Mouse (Mus musculus): ENCODE results near the gene Htra2.
A peak's percentile ranks its signal among the peaks of the same experiment; 100 is the strongest.

Htra2 gene

DNA sequence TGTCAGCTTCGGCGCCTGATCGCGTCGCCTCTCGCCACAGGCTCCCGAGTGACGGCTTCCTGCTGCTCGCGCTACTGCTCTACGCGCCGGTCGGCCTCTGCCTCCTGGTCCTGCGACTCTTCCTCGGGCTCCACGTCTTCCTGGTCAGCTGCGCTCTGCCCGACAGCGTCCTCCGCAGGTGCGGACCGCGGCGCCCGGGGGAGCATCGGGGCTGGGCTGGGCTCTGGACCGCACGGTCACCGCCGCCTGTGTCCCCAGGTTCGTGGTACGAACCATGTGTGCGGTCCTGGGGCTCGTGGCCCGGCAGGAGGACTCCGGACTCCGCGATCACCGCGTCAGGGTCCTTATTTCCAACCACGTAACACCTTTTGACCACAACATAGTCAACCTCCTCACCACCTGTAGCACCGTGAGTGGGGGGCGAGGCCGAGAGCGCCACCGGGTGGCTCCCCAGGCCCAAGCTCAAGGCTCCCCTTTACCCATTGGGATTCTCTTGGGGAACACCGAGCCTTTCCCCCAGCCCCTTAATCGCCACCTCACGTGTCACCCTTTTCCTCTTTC, at the start of gene Htra2:
TSS of gene Htra2 (minus strand) at position 403 of the 561 bp plus-strand sequence.
- no peak for DNase-seq (ENCODE audit: low spot score)

DNA sequence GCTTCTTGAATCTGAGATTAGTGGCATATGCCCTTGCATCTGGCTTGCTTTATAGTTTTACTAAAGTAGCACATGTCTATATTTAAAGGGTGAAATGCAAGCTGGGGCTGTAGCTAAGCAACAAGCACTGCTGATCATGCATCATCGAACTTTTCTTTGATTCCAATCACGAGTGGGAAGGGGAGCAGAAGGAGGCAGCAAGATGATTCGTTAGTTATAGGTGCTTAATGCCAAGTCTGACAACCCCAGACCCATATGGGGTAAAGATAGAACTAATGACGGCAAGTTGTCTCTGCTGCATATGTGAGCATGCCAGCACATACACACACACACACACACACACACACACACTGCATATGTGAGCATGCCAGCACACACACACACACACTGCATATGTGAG, 49.1 kb upstream of the Htra2 start:
- DNase-seq (ENCODE audit: low spot score), result no peak

DNA sequence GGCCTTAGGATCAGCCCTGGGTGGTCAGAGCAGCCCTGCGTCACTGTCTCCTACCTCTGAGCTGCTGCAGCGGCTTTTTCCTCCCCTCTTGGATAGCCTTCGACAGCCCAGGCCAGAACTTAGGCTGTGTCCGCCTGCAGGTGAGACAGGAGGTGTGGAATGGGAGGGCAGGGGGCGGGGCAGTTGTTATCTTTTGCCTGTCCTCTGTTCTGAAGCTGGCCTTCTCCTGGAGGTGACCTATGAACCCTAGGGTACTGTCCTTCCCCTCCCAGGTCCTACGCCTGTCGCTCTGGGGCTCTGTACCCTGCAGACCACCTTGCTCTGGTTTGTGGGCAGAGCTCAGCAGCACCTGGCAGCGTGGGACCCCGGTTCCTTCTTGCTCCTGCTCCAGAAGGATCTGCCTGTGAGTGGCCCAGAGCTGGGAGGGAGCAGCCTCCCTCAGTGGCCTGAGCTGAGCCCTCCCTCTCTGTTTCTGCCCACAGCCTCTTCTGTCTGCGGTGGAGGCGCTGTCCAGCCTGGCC, 48.1 kb upstream of the Htra2 start:
- no peak for DNase-seq (ENCODE audit: low spot score)

DNA sequence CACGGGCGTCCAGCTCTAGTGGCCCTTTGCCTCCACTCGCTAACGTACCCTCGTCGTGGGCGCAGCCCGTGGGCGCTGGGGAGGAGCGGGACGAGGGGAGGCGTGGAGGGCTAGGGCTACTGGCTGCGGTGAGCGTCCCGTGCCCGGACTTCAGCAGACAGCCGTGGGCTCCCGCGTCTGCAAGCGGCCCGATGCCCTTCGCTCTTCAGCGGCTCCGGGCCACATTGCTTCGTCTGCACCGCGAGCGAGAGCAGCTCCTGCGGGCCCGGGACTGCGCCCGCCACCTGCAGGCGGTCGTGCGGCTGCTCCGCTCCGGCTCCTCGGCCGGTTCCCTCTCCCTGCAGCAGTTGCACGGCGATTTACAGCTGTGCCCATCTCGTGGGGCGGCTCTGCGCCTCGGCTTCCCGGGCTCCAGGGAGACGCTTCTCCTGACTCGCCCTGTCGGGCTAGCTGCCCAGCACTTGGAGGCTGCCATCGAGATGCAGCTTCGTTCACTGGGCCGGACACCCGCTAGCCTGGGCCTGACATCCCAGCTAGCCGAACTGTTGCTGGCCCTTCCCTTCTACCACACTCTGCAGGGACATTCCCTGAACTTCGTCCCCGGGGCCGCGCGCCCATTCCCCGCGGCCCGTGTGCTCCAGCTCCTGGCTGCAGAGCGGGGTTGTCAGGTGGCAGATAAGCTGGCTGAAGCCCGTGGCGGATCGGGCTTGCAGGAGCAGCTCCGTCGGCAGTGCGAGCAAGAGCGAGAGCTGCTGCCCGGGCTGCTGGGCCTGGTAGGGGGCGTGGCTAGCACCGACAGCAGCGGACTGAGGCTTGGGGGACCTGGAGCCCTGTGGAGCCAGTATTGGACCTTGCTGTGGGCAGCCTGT, 46.8 kb upstream of the Htra2 start:
- DNase-seq (ENCODE audit: low spot score), result no peak

DNA sequence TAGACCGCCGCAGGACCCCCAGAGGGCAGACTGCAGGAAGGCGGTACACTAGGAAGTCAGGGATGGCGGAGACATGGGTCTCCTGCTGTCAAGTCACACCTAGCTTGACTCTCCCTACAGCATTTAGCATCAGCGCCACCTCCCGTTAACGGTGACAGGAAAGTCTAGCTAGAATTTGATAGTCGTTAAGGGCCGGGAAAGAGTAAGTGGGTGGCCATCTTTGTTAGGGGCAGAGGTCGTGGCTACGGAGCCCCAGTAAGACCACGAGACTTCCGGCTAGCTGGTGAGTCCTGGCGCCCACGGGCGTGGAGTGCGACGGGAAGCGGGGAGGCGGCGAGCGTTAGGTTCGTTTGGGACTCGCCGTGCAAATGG, 46.2 kb upstream of the Htra2 start, which contains the start of the genes Ccdc142 and Gm42688:
TSS of gene Ccdc142 (plus strand) at position 286 of the 372 bp plus-strand sequence.
TSS of gene Gm42688 (plus strand) at position 302 of the 372 bp plus-strand sequence.
- DNase-seq (ENCODE audit: low spot score), result peak; percentile 82

DNA sequence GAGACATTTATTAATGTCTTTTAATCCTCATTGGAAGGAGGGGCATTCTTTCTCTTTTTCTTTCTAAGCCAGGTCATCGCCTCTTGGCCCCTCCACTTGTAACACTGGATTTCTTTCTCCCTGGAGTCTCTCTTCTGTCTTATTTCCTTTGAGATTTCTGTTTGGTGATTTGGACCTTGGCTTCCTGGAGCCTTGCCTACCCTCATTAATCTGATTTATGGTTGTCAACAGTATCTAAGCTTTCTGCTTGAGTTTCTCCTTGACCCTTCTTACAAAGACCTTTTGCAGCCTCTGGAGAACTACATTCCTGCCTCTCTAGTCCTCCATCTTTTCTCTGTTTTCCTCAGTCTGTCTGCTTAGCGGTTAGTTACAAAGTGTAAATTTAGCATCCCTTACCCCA, 43.3 kb upstream of the Htra2 start:
- DNase-seq (ENCODE audit: low spot score), result no peak

DNA sequence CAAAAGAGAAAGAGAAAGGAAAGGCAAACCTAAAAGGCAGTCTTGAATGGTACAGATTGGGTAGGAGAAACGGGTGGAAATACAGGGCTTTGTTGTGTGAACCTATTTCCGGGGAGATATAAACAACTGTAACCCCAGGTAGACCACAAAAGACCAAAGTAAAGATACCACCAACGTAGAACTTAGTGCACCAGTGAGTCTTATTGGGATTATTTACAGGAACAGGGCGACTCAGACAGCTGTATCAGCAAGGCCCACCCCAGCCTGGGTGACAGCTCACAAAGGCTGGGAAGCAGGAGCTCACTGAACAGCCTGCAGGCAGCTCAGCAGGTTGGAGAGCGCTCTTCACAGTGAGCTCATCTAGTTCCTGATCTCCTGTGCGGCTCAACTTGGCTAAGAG, 40.9 kb upstream of the Htra2 start:
- no peak for DNase-seq (ENCODE audit: low spot score)

DNA sequence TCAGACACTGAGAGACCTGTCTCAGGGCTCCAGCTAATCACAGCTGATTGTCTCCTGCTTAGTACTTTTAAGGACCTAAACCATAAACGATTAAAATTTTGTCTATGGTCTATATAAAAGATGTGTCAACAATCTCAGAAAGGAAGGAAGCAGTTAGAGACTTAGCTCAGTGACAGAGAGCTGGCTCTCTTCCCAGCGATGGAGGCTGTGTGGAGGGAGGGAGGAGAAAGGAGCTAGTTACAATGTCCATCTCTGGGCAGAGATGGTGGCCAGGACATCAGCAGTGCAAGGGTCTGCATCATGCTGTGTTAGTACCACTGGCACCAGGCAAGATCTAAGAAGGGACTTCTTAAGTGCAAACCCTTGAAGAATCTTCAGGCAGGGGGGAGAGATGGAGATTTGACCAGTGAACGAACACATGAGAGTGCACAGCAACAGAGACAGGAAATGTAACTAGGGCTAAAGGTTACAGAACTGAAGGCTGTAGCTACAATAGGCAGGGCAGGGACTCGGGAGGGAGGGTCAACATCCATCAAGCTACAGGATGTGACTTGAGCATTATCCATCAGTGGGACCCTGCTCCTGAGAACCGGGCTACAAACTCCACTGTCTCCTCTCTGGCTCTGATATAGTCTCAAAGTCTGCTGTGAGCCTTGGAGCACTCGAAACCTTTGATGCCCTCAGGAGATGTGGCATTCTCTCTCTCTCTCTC, 37.5 kb upstream of the Htra2 start:
- DNase-seq (ENCODE audit: low spot score), result no peak

DNA sequence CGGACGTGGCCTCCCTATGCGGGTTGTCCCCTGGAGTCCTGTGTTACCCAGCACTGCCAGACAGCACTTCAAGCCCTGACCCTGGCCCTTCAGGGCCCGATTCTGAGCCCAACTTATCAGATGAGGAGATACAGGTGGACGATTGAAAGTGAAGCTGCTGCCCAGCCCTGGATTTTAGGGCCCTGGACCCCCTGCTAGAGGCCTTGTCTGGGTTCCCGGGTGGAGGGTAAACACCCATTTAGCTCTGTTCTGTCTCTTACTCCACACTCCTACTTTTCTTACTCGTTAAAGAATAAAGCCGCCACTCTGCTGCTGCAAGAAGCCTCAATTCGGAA, 32.8 kb upstream of the Htra2 start:
- no peak for DNase-seq (ENCODE audit: low spot score)

DNA sequence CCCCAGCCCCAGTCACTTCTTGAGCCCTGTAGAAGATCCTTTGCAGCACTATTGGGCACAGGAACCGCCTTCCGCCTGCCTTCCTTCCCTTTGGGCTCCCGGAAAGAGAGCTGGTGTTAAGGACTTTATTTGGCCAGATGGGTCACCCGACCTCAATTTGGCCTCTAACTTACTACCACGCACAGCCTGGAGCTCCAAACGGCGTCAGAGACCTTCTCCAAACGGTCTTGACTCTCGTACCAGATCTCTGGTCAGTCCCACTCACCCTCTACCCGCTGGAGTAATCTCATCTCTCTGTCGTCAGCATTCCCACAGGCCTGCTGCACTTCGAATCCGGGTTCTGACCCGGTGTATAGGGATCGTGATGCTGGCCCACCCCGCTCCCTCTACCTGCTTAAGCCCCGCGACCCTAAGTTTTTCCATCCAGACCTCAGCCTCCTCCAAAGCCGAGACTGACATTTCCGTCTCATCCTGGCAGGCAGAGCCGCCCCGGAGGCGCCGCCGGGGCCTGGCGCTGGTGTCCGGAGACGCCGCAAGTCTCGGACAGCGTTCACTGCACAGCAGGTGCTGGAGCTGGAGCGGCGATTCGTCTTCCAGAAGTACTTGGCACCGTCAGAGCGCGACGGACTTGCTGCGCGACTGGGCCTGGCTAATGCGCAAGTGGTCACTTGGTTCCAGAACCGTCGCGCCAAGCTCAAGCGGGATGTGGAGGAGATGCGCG, 32.3 kb upstream of the Htra2 start:
- no peak for DNase-seq (ENCODE audit: low spot score)

DNA sequence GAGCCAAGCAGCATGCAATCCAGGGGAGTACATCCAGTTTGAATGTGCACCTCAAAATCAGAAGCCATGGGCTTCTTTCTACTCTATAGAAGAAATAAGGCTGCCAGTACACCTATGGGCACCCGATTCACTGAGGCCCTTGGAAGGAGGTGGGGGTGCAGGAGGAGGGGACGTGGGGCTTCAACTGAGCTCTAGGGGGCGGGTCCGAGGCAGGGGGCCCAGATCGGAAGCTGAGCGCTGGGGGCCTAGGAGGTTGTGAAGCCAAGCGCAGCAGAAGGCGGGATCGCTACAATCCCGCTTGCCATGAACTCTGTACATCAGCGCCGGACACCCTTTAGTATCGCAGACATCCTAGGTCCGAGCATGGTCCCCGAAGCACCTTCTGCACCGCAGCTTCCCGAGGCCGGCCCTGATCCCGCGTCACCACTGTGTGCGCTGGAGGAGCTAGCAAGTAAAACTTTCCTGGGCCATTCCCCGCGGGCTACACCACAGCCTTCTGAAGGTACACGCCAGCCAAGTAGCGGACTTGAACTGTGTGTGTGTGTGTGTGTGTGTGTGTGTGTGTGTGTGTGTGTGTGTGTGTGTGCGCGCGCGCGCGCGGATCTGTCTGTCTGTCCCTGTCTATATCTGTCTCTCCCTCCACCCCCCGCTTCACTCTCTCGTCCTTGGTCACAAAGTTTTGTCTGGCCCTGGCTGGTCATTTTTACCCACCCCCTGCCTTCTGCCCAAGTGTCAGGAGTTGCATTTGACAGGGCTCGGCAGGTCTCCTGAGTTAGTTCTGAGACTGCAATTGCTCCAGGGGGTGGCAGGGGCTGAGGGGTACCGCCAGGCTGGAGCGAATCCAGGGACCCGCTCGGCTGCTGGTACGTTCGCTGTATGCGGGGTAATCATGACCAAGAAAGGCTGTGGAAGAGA, 31.3 kb upstream of the Htra2 start, which contains the start of gene Lbx2:
TSS of gene Lbx2 (plus strand) at position 247 of the 915 bp plus-strand sequence.
- no peak for DNase-seq (ENCODE audit: low spot score)

DNA sequence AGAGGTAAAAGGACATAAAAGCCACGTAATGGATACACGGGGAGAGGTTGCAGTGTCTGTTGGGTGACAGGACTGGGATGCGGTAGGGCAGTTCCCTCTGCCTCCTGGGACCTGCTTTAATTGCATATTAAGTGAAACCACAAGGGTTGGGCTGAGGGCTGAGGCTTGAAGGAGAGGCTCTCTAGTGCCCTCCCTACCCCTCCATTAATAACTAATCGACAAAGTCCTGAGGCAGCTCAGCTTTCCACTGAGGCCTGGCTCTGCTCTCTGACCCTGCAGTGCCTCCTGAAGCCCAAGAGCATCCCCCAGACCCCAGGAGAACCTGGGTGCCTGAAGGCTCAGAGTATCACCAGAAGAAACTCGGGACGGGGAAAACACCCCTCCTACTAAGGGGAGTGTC, 29.4 kb upstream of the Htra2 start:
- DNase-seq (ENCODE audit: low spot score), result no peak

DNA sequence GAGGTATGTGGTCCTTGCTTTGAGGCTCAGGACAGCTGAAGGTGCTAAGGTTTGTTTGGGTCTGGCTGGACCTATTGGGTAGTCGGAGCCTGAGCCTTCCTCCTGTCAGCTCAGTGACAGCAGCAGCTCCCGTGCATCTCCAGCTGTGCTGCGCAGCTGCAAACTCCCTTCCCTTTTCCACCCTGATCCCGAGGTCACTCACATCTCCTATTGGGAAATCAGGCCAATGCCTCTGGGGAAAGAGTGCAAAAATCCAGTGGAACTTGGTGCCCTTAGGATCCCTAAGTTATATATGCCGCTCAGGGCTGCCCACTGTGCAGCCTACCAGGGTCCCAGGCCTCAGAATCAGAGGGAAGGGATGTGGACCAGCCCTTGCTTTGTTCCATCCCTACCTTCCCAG, 28.4 kb upstream of the Htra2 start:
- DNase-seq (ENCODE audit: low spot score), result no peak

DNA sequence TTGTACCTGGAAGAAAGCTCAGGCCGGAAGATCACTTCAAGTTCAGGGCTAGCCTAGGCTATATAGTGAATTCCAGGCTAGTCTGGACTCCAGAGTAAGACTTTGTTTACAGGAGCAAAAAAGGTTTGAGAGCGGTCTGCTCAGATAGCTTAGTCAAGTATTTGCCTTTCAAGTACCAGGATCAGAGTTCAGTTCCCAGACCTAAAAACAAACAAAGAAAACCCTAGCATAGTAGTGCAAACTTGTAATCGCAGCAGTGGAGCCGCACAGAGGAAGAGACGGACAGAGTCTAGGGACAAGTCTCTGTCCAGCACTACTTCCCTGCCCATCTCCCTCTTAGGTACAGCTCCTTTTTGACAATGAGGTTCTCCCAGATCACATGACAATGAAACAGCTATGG, 25.1 kb upstream of the Htra2 start:
- no peak for DNase-seq (ENCODE audit: low spot score)

DNA sequence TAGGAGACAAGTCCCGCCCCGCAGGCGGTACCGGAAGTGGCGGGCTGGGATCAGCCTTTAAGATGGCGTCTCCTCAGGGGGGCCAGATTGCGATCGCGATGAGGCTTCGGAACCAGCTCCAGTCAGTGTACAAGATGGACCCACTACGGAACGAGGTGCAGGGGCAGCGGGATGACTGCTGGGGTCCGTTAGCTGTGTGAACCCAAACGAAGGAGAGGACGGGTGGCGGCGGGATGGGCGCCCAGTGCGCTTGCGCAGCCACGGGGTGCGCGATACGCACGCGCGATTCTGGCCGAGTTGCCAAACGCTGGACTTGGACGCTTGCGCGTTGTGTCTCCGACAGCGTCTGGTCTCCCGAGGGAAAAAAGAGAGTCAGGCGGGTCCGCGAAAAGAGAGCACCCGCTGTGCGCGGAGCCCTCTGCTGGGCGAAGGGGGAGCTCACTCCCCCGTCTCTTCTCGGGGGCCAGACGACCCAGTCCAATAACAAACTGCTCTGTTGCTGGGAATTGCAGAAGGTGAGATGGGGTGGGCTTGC, 23.3 kb upstream of the Htra2 start:
- peak; percentile 99 for DNase-seq (ENCODE audit: low spot score)

DNA sequence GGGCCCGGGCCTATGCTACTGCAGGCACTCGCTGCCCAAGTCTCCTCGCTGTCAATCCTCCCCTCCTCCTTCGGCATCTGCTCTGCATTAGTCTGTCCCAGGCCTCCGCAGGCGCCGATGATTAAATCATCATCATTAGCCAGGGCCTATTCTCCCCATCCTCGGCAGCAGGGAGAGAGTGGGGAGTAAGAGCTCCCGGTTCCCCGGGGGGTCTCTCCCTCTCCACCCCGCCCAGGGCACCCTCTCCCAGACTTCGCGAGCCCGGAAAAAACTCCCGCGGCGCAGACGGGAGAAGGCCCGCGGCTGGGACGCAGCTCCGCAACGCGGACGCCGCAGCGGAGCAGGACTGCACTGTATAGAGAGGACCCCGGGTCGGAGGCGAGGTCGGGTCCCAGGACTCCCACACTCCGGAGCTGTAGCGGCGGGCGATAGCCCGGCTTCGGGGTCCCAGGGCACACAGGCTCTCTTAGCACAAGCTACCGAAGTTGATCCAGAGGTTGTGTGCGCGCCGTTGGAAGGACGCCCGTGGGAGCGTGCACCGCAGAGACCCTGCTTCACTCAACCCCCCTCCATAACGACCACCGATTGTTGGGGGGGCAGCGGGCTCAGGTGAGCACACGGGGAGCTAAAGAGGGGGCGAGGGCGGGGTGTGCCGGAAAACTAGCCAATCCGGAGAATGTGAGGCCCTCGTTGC, 22.7 kb upstream of the Htra2 start, which contains the start of gene Pcgf1:
TSS of gene Pcgf1 (plus strand) at position 240 of the 694 bp plus-strand sequence.
- DNase-seq (ENCODE audit: low spot score), result peak; percentile 35

DNA sequence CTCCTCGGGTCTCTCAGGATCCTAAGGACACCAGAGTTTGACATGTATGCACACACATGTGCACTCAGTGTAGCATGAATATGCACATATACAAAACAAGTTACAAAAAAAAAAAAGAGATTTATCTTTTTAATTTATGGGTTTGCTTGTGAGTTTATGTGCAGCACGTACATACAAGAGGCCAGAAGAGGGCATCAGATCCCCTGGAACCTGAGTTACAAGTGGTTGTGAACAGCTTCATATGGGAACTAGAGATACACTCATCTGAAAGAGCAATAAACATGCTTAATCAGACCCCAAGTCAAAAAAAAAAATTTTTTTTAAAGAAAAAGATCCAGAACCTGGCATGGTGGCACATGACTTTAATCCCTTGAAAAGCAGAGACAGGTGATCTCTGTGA, 19.9 kb upstream of the Htra2 start:
- no peak for DNase-seq (ENCODE audit: low spot score)

DNA sequence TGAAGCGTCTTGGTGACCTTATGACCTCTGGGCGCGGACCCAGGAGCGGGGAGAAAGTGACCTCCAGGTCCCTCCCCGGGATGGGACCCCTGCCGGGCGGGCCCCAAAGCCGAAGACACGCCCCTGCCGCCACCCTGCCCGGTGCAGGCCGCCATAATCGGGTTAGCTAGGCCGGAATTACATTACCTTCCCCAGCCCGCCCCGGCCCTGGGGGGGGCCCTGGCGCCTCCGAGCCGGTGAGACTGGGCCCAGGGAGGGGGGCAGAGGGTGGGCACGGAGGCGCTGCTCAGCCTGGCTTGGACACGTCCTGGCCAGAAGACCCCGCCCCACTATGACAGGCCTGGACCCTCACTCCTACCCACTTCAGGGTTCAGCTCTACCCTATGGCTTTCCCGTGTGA, 16.1 kb upstream of the Htra2 start:
- DNase-seq (ENCODE audit: low spot score), result no peak

DNA sequence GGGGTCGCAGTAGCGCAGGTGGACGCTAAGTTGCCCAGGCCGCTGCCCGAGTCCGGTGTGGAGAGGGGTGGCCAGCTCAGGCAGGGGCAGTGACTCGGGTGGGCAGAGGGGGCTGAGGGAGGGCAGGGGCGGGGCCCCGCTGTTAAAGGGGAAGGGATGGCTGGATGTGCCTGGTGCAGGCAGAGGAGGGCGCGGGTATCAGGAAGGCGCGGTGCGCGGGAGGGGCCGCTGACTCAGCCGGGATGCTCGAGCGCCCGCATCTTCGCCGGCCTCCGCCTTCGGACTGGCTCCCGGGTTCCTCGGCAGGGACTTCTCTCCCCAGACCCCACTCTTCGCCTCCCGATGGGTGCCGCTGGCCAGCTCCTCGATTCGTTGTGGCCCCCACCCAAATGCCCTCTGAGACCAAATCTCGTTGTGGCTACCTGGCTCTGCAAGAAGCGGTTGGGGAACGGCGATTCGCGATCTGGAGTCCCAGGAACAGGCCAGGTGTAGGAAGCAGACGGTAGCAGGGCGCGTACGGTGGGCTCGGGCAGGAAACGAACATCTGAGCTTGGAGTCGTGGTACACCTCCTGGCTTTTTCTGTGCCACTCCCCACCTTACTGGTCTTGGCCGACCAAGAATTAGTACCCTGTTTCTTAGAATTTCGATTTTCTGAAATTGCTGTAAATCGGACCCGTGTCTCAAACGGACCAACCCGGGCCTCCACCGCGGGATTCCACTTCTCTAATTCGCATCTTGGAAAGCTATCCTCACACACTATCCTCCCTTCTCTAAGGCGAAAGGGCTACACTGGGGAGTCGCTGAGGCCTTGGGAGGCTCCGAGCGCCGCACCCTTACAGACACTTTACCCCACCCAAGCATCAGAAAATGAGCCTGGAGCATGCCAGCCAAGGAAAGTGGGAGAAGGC, 15.5 kb upstream of the Htra2 start:
- DNase-seq (ENCODE audit: low spot score), result no peak

DNA sequence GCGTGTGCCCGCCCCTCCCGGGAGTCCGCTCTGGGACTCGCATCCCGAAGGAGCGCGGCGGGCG, 15.0 kb upstream of the Htra2 start, which contains the start of gene Tlx2:
TSS of gene Tlx2 (minus strand) at position 47 of the 64 bp plus-strand sequence.
- DNase-seq (ENCODE audit: low spot score), result no peak

Data from layer of hippocampus, adult 9-10 months (tissue).